Mouse (Mus musculus): Measurements from ENCODE around the gene Prdx5. TPM values are rescaled to one million over a fixed set of nuclear protein-coding genes. Genes with fewer than 3 reads are reported as not detected.

Gene Prdx5
- total and polyA plus RNA-seq, 3 experiments, result 74.8 to 137 (median 83.5) TPM

Other genes with a start within 250 kb of the Prdx5 start
- 7.8 and 9.8 TPM in 2 replicates for gene Rps6ka4, start 69.5 kb downstream of the Prdx5 start, total RNA-seq (2012; rRNA removed)
- 6.5 and 6.6 TPM in 2 replicates for gene Rps6ka4, start 69.5 kb downstream of the Prdx5 start, total RNA-seq (2014; rRNA removed)
- gene Rps6ka4, start 69.5 kb downstream of the Prdx5 start, polyA plus RNA-seq (2012; ENCODE audit: insufficient read length, low read depth), result 14.0 and 18.3 TPM in 2 replicates
- 57.0 and 76.4 TPM in 2 replicates for gene Ccdc88b, start 51.9 kb downstream of the Prdx5 start, total RNA-seq (2012; rRNA removed)
- 19.3 and 20.5 TPM in 2 replicates for gene Ccdc88b, start 51.9 kb downstream of the Prdx5 start, total RNA-seq (2014; rRNA removed)
- 53.0 and 56.4 TPM in 2 replicates for gene Ccdc88b, start 51.9 kb downstream of the Prdx5 start, polyA plus RNA-seq (2012; ENCODE audit: insufficient read length, low read depth)
- gene Trmt112, start 408 bp downstream of the Prdx5 start, total RNA-seq (2012; rRNA removed), result 191 and 198 TPM in 2 replicates
- gene Trmt112, start 408 bp downstream of the Prdx5 start, total RNA-seq (2014; rRNA removed), result 89.5 and 97.9 TPM in 2 replicates
- 158 and 212 TPM in 2 replicates for gene Trmt112, start 408 bp downstream of the Prdx5 start, polyA plus RNA-seq (2012; ENCODE audit: insufficient read length, low read depth)
- gene Esrra, start 11.7 kb upstream of the Prdx5 start, total RNA-seq (2012; rRNA removed), result 23.5 and 28.7 TPM in 2 replicates
- 13.4 and 13.6 TPM in 2 replicates for gene Esrra, start 11.7 kb upstream of the Prdx5 start, total RNA-seq (2014; rRNA removed)
- 15.6 and 17.7 TPM in 2 replicates for gene Esrra, start 11.7 kb upstream of the Prdx5 start, polyA plus RNA-seq (2012; ENCODE audit: insufficient read length, low read depth)
- gene Catsperz, start 15.3 kb upstream of the Prdx5 start, total RNA-seq (2012; rRNA removed), result not detected in 2 replicates
- not detected in 2 replicates for gene Catsperz, start 15.3 kb upstream of the Prdx5 start, total RNA-seq (2014; rRNA removed)
- gene Catsperz, start 15.3 kb upstream of the Prdx5 start, polyA plus RNA-seq (2012; ENCODE audit: insufficient read length, low read depth), result 1.2 TPM in 1 of 2 replicates, not detected in the other
- gene Kcnk4, start 24.4 kb upstream of the Prdx5 start, total RNA-seq (2012; rRNA removed), result 0.21 TPM in 1 of 2 replicates, not detected in the other
- not detected in 2 replicates for gene Kcnk4, start 24.4 kb upstream of the Prdx5 start, total RNA-seq (2014; rRNA removed)
- gene Kcnk4, start 24.4 kb upstream of the Prdx5 start, polyA plus RNA-seq (2012; ENCODE audit: insufficient read length, low read depth), result 0.80 TPM in 1 of 2 replicates, not detected in the other
- gene Bad, start 31.8 kb upstream of the Prdx5 start, total RNA-seq (2012; rRNA removed), result 37.8 and 38.0 TPM in 2 replicates
- 27.7 and 28.5 TPM in 2 replicates for gene Bad, start 31.8 kb upstream of the Prdx5 start, total RNA-seq (2014; rRNA removed)
- 33.3 and 39.6 TPM in 2 replicates for gene Bad, start 31.8 kb upstream of the Prdx5 start, polyA plus RNA-seq (2012; ENCODE audit: insufficient read length, low read depth)
- 14.1 and 18.1 TPM in 2 replicates for gene Gpr137, start 32.4 kb upstream of the Prdx5 start, total RNA-seq (2012; rRNA removed)
- gene Gpr137, start 32.4 kb upstream of the Prdx5 start, total RNA-seq (2014; rRNA removed), result 8.8 and 9.0 TPM in 2 replicates
- gene Gpr137, start 32.4 kb upstream of the Prdx5 start, polyA plus RNA-seq (2012; ENCODE audit: insufficient read length, low read depth), result 14.0 and 14.4 TPM in 2 replicates
- gene Ppp1r14b, start 64.9 kb upstream of the Prdx5 start, total RNA-seq (2012; rRNA removed), result 256 and 329 TPM in 2 replicates
- 151 and 167 TPM in 2 replicates for gene Ppp1r14b, start 64.9 kb upstream of the Prdx5 start, total RNA-seq (2014; rRNA removed)
- 179 and 241 TPM in 2 replicates for gene Ppp1r14b, start 64.9 kb upstream of the Prdx5 start, polyA plus RNA-seq (2012; ENCODE audit: insufficient read length, low read depth)
- 6.4 and 7.5 TPM in 2 replicates for gene Plcb3, start 66.4 kb upstream of the Prdx5 start, total RNA-seq (2012; rRNA removed)
- gene Plcb3, start 66.4 kb upstream of the Prdx5 start, total RNA-seq (2014; rRNA removed), result 3.0 and 4.1 TPM in 2 replicates
- gene Plcb3, start 66.4 kb upstream of the Prdx5 start, polyA plus RNA-seq (2012; ENCODE audit: insufficient read length, low read depth), result 7.8 and 8.2 TPM in 2 replicates
- 44.6 and 50.4 TPM in 2 replicates for gene Fkbp2, start 70.4 kb upstream of the Prdx5 start, total RNA-seq (2012; rRNA removed)
- gene Fkbp2, start 70.4 kb upstream of the Prdx5 start, total RNA-seq (2014; rRNA removed), result 17.6 and 20.7 TPM in 2 replicates
- gene Fkbp2, start 70.4 kb upstream of the Prdx5 start, polyA plus RNA-seq (2012; ENCODE audit: insufficient read length, low read depth), result 87.0 and 97.7 TPM in 2 replicates
- gene Vegfb, start 77.5 kb upstream of the Prdx5 start, total RNA-seq (2012; rRNA removed), result 12.9 and 13.2 TPM in 2 replicates
- 3.2 and 3.5 TPM in 2 replicates for gene Vegfb, start 77.5 kb upstream of the Prdx5 start, total RNA-seq (2014; rRNA removed)
- gene Vegfb, start 77.5 kb upstream of the Prdx5 start, polyA plus RNA-seq (2012; ENCODE audit: insufficient read length, low read depth), result 28.4 and 35.1 TPM in 2 replicates
- 9.7 and 11.2 TPM in 2 replicates for gene Dnajc4, start 82.5 kb upstream of the Prdx5 start, total RNA-seq (2012; rRNA removed)
- 6.2 and 7.5 TPM in 2 replicates for gene Dnajc4, start 82.5 kb upstream of the Prdx5 start, total RNA-seq (2014; rRNA removed)
- gene Dnajc4, start 82.5 kb upstream of the Prdx5 start, polyA plus RNA-seq (2012; ENCODE audit: insufficient read length, low read depth), result 12.7 and 13.9 TPM in 2 replicates
- gene Nudt22, start 86.0 kb upstream of the Prdx5 start, total RNA-seq (2012; rRNA removed), result 24.6 and 26.6 TPM in 2 replicates
- gene Nudt22, start 86.0 kb upstream of the Prdx5 start, total RNA-seq (2014; rRNA removed), result 9.0 and 11.2 TPM in 2 replicates
- gene Nudt22, start 86.0 kb upstream of the Prdx5 start, polyA plus RNA-seq (2012; ENCODE audit: insufficient read length, low read depth), result 10.8 and 11.1 TPM in 2 replicates
- 4.1 and 4.7 TPM in 2 replicates for gene Trpt1, start 86.0 kb upstream of the Prdx5 start, total RNA-seq (2012; rRNA removed)
- 2.8 and 3.4 TPM in 2 replicates for gene Trpt1, start 86.0 kb upstream of the Prdx5 start, total RNA-seq (2014; rRNA removed)
- gene Trpt1, start 86.0 kb upstream of the Prdx5 start, polyA plus RNA-seq (2012; ENCODE audit: insufficient read length, low read depth), result 2.1 and 3.1 TPM in 2 replicates
- gene Fermt3, start 109.4 kb upstream of the Prdx5 start, total RNA-seq (2012; rRNA removed), result 57.4 and 58.4 TPM in 2 replicates
- gene Fermt3, start 109.4 kb upstream of the Prdx5 start, total RNA-seq (2014; rRNA removed), result 47.0 and 58.7 TPM in 2 replicates
- 65.1 and 67.3 TPM in 2 replicates for gene Fermt3, start 109.4 kb upstream of the Prdx5 start, polyA plus RNA-seq (2012; ENCODE audit: insufficient read length, low read depth)
- 178 and 246 TPM in 2 replicates for gene Stip1, start 129.9 kb upstream of the Prdx5 start, total RNA-seq (2012; rRNA removed)
- gene Stip1, start 129.9 kb upstream of the Prdx5 start, total RNA-seq (2014; rRNA removed), result 200 and 202 TPM in 2 replicates
- 314 and 344 TPM in 2 replicates for gene Stip1, start 129.9 kb upstream of the Prdx5 start, polyA plus RNA-seq (2012; ENCODE audit: insufficient read length, low read depth)
- not detected in 2 replicates for gene Macrod1, start 146.7 kb upstream of the Prdx5 start, total RNA-seq (2012; rRNA removed)
- gene Macrod1, start 146.7 kb upstream of the Prdx5 start, total RNA-seq (2014; rRNA removed), result not detected in 2 replicates
- 1.00 and 1.0 TPM in 2 replicates for gene Macrod1, start 146.7 kb upstream of the Prdx5 start, polyA plus RNA-seq (2012; ENCODE audit: insufficient read length, low read depth)
- not detected in 2 replicates for gene Flrt1, start 195.6 kb upstream of the Prdx5 start, total RNA-seq (2012; rRNA removed)
- not detected in 2 replicates for gene Flrt1, start 195.6 kb upstream of the Prdx5 start, total RNA-seq (2014; rRNA removed)
- not detected in 2 replicates for gene Flrt1, start 195.6 kb upstream of the Prdx5 start, polyA plus RNA-seq (2012; ENCODE audit: insufficient read length, low read depth)